Mouse (Mus musculus): ENCODE measurements around the gene Capn8.
"Not testable (repeated sequence)": the region's sequence is repeated elsewhere in the genome, so short reads cannot be mapped to it uniquely, and the experiment has no call there.

Gene Capn8

DNA sequence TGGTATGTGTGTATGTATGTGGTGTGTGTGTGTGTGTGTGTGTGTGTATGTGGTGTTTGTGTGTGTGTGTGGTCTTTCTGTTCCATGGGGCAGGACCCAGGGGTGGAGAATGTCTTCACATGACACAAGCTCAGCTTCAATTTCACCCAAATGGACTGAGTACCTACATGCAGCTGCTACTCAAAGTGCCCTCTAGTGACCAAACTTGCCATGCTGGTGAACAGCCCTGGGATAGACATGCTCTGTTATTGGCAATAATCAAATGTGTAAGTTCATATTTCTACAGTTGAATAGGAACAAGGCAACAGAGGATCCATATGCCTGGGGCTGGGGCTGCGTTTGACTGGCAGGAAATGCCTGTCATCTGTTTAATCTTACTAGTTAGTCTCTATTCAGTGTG, 50.7 kb downstream of the Capn8 start:
- DNase-seq (ENCODE audit: low read depth, low spot score), result peak; percentile 20

DNA sequence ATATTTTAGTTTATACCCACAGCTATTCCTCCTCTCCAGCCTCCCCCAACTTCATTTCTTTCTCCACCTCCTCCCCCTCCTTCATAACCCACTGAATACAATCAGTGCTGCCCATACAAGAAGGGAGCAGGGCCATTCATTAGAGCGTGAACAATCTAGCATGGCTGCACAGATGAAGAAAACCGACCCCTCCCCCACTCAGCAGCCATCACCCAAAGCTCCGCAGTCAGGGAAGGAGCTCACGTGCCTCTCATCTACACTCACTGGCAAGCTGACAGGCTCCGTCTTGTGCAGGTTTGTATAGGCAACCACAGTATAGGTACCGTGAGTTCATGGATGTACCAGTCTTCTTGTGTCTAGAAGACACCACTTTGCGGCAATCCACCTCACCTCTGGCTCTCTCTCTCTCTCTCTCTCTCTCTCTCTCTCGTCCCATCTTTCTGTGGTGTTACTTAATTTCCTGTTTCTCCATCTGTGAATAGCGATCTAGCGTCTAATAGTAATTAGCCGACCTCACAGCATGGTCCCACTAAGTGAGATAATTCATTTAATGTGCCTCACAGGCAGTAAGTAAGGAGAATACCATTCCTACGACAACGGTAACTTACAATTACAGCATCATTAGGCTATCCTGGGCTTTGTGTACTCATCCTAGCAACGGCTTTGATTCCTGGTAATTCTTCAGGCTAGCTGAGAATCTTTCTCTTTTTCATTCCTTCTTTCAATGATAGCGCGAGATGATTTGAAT, 53.6 kb downstream of the Capn8 start:
- DNase-seq (ENCODE audit: low read depth, low spot score), result no peak

DNA sequence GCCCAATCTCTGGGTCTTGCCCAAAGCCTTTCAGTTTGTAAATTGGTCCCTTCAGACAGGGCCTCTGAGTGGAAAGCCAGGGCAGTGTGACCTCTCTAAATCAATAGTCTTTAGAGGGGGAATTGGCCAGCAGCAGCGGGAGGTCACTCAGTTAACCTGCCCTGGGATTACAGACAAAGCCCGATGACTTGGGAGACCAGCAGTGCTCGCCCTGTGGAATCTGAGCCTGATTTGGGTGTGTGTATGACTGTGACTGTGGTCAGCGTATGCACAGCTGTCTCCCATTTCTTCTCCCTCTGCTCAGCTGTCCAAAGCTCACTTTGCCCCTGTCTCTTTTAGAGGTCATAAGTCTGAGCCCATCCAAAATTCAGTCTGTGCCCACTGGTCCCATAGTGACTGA, 55.7 kb downstream of the Capn8 start:
- DNase-seq (ENCODE audit: low read depth, low spot score), result no peak

DNA sequence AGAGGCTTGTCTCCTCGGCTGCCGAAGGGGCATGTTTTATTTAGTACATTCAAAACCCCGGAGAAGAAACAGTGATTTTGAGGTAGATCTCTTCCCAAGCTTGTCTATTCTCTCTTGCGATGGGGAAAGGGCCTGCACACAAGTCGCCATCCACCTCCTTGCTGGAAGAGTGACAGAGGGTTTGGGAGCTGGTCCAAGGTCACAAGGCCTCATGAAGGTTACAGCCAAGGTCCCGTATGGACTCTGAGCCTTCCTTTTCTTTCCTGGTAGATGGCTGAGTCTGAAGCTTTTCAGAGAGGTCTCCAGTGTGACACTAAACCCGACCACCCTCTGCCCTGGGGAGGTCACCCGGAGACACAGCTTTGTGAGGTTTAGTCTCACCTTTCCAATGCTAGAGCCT, 56.4 kb downstream of the Capn8 start:
- DNase-seq (ENCODE audit: low read depth, low spot score), result no peak

DNA sequence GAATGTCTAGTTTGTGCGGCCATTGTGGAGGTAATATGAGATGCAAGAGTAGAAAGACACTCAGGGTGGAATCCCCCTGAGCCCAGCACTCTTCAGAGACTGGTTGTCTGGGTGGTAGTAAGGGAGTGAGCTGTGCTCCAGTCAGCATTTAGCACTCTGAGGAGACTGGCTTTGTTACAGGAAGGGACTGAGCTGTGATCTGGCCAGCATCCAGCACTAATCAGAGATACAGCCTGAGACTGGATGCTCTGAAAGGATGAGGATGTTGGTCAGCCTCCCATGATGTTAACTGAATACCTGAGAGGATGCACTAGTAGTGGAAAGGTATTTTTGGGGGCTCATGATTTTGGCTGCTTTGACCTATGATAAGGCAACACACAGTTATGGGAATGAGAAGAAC, 61.4 kb downstream of the Capn8 start:
- DNase-seq (ENCODE audit: low read depth, low spot score), result no peak

DNA sequence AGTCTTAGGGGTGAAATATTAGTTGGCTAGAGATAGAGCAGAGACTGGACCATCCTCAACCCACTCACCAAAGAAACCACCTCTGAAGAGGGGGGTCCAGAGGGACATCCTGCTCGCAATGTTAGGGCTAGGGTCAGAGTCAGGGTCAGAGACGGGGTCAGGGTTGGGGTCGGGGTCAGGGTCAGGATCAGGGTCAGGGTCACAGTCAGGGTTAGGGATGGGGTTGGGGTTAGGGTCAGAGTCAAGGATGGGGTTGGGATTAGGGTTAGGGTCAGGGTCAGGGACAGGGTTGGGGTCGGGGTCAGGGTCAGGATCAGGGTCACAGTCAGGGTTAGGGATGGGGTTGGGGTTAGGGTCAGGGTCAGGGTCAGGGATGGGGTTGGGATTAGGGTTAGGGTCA, 64.4 kb downstream of the Capn8 start:
- DNase-seq (ENCODE audit: low read depth, low spot score), result no peak

DNA sequence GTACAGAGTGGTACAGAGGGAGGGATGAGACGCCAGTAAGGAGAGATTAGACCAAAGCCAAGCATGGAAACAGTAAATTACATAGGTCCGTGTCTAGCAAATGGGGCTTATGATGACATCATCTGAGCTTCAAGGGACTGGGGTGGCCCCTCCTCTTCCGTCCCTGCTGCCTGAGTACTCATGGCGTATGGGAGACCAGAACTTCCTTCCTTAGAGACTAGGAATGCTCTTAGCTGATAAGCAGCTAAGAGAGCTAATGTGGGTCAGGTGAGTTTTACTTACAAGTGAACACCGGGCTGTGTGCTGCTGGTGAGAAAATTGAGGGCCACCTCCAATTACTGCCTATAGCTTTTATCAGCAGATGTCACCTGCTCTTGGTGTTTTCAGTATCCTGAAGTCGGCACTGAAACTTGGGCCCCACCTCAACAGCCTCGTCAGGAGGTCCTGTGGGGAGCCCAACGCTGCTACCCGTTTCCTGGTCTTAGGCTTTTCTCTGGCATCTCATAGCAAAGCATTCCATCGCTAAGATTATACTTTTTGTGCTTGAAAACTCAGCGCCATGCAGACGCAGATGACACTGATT, 69.0 kb downstream of the Capn8 start:
- no peak for DNase-seq (ENCODE audit: low read depth, low spot score)

DNA sequence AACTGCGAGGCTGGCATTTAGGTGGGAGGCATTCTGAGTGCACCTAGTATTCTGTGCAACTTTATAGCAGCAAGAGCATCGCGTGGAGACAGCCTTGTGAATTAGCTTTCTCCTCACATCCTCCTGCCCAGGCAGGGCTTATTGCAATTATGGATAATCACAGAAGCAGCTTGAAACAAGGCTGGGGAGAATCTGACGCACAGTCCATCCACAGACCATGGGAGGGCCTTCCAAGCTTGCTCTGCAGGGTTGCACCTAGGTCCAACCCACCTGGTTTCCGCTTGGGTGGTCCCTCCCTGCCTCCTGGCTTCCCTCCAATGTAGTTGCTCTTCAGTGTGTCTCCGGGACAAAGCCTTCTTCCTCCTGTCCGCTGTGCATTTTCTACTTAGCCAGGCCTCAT, 74.2 kb downstream of the Capn8 start:
- DNase-seq (ENCODE audit: low read depth, low spot score), result no peak

DNA sequence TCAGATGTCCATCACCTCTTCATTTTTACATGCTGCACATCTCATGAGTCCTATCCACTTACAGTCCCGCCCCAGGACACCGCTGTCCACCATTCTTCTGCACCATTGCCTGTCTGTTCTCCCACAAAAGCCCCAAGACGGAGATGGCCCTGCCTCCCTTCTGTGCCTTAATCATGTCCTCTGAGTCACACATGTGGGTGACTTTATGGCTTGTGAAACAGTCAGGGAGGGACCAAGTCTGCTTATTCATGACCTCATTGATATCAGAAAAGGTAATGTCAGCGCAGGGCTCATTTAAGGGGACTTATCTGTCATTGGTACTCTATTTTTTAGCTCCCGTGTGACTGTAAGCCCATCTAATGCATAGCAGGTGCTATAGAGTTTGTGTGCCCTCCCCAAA, 74.6 kb downstream of the Capn8 start:
- DNase-seq (ENCODE audit: low read depth, low spot score), result no peak

DNA sequence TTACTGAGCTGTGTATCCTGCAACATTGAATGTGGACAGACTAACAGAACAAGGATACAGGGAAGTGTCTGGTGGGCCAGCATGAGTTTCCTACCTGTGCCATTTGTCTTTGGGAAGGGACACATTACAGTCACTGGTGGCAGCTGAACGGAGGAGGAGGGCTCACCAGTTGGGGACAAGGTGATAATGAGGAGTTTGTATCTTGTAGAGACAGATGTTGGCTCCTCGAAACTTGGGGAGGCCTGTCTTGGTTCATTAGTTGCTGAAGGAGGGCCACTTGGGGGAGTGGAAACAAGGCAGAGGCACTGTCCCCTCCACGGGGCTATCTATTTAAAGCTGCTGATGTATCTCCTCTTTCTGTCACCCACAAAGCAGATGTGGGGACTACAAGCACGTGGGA, 75.3 kb downstream of the Capn8 start:
- no peak for DNase-seq (ENCODE audit: low read depth, low spot score)

DNA sequence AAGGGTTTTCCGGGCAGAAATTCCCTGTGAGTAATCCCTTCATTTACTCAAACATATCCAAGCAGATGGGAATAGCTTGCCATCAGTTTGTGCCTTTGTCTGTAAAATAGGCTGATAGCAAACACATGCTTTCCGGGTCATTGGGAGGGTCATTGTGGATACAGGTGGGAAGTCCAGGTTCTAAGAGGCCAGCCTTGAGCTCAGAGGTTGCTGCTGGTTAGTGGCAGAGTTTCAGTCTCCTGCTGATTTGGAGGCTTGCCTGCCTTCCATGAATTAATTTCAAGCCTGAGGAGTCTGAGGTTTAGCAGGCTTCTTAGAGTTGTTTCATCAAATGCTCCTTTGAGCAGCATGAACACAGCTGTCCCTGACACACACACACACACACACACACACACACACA, 78.0 kb downstream of the Capn8 start:
- DNase-seq (ENCODE audit: low read depth, low spot score), result no peak

DNA sequence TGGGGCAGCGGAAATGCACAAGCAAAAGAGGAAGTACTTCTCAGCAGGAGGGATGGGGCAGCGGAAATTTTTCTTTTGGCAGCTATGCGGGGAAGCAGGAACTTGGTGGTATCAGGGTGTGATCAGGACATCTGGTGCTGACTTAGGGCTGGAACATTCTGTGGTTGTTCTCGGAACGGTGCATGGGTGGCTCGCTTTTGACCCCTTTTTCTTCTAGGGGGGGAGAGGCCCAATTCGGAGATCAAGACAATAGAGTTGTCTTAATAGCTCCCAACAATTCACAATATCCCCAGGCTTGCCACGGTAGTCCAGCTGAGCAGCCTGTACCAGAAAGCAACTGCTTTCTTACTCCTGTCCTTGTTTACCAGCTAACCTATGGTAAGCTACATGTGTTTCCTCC, 79.6 kb downstream of the Capn8 start:
- DNase-seq (ENCODE audit: low read depth, low spot score), result not testable (repeated sequence)

DNA sequence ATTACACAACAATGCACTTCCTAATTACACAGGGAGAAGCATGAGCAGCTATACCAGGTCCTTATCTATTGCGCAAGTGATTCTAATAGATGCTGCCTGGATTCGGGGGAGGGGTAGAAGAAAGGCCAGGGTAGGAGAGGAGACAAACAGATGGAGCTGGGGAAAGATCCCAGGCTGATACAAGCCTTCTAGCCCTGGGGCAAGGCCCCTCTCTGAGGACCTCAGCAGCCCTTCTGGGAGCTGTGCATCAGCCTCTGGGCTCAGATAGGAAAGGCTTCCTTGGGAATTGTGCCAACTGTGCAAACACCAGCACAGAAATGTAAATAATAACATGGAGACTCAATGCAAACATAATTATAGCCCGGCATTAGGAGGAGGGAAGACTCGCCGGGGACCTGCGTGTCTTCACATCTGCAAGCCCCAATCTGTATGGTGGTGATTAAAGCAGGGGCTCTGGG, 80.4 kb downstream of the Capn8 start:
- DNase-seq (ENCODE audit: low read depth, low spot score), result no peak

DNA sequence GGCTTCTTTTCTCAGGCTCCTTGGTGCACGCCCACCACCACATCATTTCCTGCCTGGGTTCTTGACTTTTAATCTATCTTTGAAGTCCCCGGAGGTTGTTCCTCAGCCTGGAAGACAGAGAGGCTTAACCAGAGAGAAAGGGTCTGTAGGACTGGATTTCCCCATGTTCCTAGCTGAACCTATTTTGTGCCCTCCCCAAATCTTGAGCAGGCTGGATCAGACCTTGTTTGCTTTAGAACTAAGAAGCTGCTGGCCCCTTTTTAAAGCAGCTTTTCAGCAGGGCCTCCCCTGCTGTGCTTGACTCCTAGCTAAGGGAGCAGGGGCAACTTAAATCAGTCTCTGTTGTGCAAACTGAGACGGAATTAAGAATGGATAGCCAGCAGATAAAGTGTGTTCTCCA, 82.0 kb downstream of the Capn8 start:
- DNase-seq (ENCODE audit: low read depth, low spot score), result no peak

DNA sequence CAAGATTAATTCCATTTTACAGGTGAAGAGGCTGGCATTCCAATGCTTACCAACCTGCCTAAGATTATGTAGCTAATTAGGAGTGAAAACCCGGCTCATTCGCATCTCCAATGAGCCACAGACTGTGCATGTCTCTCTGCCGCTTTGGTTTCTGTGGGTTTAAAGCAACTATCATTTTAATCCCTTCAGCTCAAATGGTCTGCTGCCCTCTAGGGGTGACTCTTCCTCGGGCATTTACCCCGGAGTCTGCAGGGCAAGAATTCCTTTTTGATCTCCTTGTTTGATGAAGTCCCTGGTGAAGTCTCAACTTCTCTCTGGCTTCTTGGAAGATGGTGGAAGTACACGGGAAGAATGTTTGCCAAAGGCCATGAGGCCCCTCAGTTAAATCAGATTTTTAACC, 93.0 kb downstream of the Capn8 start:
- DNase-seq (ENCODE audit: low read depth, low spot score), result peak; percentile 73

DNA sequence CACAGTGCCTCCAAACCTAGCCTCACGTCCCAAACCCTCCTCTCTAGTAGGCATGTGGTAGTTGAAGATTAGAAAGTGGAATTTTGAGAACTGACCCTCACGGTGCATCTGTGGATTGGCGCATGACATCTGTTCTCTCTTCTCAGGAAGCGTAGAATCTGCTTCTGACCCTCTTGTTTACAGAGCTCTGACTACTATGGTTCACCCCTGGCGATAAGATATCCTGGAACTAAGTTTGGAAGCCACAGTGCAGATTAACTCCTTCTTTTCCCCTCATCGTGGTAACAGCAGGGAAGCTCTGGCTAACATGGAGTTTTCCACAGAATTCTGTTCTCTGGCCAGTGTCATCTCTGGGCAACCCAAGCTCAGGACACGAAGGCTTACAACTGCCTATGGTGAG, 95.6 kb downstream of the Capn8 start:
- DNase-seq (ENCODE audit: low read depth, low spot score), result no peak

DNA sequence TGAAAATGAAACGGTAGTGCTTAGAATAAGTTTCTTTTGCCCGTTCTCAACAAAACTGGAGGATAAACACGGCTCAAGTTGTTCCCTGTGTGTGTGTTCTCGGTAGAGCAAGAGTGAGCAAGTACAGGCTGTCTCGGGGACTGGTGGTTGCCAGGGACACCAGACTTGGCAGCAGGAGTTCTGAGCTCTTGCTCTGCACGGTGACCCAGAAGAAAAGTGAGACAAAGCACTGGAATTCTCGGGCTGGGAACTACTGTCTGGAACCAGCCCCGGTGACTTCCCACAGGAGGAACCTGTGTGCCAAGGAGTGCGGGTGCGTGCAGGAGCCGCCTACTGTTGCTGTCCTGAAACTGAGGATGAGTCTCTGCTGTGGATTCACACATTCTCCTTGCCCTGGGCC, 98.9 kb downstream of the Capn8 start:
- DNase-seq (ENCODE audit: low read depth, low spot score), result no peak

DNA sequence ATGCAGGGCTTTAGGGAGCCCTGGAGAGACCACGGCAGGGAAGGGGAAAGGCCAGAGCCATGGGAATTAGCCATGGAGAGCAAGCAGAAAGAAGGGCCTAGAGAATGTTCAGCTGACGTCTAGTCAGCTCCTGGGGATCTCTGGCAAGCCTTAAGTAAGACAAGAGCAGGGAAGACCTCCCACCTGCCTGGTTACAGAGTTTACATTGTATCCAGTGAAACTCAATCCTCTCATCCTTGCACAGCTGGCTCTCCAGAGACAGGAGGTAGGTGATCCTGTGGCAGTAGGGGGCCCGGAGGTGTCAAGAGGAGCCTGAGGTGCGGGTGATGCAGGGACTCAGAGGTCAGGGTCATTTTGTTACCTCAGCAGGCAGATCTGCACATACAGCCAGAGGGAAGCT, 100.0 kb downstream of the Capn8 start:
- no peak for DNase-seq (ENCODE audit: low read depth, low spot score)

DNA sequence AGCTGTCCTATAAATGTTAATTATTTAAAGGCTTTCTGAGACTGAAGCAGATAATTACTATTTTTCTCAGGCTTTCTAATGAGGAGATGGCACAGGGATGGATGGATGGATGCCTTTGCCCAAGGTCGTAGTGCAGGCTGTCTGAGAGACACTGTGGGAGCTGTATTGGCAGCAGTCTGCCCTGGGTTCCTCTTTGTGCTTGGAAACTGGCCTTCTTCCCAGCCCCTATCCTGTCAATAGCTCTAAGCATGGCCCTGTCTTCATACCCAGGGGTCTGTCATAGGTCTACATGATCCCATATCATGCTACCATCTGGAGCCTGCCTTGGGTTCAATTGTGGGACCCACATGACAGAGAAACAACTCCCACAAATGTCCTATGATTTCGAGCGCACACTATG, 102.5 kb downstream of the Capn8 start:
- DNase-seq (ENCODE audit: low read depth, low spot score), result no peak

DNA sequence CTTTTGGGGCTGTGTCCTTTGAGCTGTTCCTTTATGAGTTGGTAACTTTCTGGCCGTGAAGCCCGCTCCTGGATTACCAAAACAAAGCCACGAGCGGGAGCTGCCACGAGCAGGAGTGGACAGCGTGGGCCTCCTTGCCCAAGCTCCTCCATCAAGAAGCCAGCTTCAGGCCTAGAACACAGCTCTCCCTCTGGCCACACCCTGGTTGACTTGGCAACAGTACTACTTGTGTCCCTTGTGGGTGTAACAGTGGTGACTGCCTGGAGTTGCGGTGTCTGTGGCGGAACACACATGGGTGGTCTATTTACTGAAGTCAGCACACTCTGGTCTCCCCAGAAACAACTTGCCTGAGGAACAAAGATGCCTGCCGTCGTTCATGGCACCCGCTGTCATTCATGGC, 104.9 kb downstream of the Capn8 start:
- no peak for DNase-seq (ENCODE audit: low read depth, low spot score)

DNA sequence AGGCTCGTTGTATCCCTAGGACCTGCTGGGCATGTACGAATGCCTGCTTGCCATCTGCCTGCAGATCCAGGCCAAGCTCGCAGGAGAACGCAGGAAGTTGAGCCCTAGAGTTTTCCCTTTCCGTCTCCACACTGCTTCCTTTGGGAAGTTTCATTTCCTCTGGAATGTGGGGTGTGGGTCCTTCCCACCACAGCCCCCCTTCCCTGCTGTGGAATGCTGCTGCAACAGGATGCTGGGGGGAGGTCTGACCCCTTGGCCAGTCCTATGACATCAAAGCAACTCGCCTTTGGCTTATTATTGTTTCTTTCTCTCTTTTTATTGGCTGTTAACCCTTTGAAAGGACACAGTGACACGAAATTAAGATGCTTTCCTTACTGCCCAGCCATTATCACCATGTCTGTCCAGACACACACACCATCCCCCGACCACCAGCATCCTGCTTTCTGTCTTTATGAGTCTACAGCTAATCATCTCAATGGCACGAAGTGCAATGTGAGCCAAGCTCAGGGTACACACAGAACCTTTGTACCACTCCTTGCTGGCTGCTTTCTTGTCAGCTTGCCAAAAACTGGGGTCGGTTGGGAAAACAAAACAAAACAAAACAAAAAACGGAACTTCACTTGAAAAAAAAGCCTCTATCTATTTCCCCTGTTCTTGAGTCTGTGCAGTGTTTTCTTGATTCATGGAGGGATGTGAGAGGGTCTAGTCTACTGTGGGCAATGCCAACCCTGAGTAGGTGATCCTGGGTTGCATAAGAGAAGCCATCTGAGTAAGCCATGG, 105.9 kb downstream of the Capn8 start:
- DNase-seq (ENCODE audit: low read depth, low spot score), result peak; percentile 30

DNA sequence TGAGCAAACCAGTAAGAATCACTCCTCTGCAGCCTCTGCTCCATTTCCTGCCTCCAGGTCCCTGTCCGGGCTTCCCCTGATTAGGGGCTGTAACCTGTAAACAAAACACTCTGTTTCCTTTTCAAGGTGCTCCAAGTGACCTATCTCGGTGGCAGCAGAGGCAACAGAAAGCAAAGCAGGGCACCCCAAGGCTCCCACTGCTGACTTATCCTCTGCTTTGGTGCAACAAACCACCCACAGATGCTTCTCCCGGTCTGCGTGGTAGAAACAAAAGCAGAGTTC, 106.5 kb downstream of the Capn8 start:
- DNase-seq (ENCODE audit: low read depth, low spot score), result peak; percentile 14

DNA sequence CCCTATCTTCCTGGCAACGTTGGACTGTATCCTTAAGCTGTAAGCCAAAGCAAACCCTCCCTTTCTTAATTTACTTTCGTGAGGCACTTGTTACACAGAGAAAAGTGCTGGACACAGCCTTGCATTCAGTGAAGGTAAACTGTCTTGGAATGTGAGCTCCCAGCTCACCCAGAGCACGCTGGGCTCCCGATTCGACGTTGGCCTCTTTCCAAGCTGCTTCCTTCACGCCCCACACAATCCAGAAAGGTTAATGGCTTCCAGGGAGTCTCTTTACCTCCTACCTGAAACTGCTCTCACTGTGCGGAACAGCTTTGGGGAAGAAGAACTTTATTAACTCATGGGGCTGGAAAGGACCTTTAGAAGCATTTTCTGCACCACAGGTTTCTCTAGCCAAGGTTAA, 110.5 kb downstream of the Capn8 start:
- DNase-seq (ENCODE audit: low read depth, low spot score), result no peak

Measured in 3T3-L1 (cell line).